Mouse (Mus musculus): Measurements from ENCODE around the gene Dnajb4. TPM values are rescaled to one million over a fixed set of nuclear protein-coding genes. Genes with fewer than 3 reads are reported as not detected.
"Not testable (repeated sequence)": the region's sequence is repeated elsewhere in the genome, so short reads cannot be mapped to it uniquely, and the experiment has no call there.

Dnajb4 gene
- polyA plus RNA-seq (2015; fragmentation: Nextera tagmentation; extraction: Ambion mirVana) = 35.2 and 46.3 TPM in 2 replicates

DNA sequence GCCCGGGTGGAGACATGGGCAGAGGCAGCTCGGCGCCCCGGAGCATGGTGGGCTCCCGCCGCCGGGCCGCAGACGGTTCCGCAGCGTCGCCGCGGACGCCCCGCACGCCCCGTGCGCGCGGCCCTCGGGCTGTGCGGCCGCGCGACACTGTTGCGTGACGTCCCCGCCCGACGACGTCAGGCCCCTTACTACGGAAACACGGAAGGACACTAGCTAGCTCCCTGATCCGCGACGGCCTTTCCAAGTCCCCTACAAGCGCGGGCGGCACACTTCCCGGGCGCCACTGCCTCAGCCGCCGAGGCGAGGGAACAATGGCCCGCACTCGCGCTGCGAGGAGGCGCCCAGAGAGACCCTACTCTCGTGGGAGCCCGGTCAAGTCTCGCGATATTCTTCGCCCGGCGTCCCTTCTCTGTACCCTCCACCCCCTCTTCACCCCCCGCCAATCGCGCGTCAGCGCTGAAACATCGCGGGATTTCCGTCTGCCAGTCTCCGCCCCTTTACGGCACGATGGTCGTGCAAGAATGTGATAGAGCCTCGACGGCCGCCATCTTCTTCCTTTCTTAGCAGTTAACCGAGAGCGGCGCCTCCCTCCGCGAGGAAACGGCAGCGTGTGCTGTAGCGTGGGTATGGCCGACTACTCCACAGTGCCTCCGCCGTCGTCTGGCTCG, at the start of gene Dnajb4, which contains the start of gene Fubp1:
Dnajb4 (minus strand) TSS at position 336 of the 668 bp plus-strand sequence.
Fubp1 (plus strand) TSS at position 456 of the 668 bp plus-strand sequence.
- peak; percentile 92 for ATAC-seq (ENCODE audit: low read depth)
- Histone ChIP-seq H3K36me3 (peaks cover 20% of the 10 kb centered on the region; the same call in 1 of the 2 replicates), H3K27me3 (no peaks in the 10 kb centered on the region), H3K4me2 (peak within 1 kb of the TSS; percentile 91), H3K4me1 (replicated peaks) (peaks cover 40% of the 10 kb centered on the region), H3K27ac (peak within 1 kb of the TSS; percentile 98), H3K9ac (peak within 1 kb of the TSS; percentile 99), H3K4me3 (replicated peaks) (peak within 1 kb of the TSS; percentile 98), H3K9me3 (replicated peaks) (no peaks in the 10 kb centered on the region)
- peak; percentile 100 for DNase-seq
- under 1% methylated on average over 85 of the region's 85 CpGs for WGBS (ENCODE audit: insufficient replicate concordance)

DNA sequence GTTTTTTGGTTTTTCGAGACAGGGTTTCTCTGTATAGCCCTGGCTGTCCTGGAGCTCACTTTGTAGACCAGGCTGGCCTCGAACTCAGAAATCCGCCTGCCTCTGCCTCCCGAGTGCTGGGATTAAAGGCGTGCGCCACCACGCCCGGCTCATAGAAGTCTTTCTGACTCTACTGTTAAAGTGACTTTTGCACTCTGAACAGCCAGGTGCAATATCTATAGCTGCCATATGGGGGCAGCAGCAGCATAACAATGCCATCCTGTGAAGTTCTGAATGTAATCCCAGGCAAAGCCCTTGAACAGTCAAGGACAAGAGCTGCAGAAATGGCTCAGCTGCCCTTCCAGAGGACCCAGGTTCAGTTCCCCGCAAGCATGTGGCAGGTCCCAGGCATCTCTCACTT, 49.3 kb upstream of the Dnajb4 start:
- H3K4me2 ChIP-seq; H3K36me3 ChIP-seq; H3K4me3 ChIP-seq (replicated peaks); H3K27ac ChIP-seq; H3K9me3 ChIP-seq (replicated peaks); H3K9ac ChIP-seq: not testable (repeated sequence)
- Histone ChIP-seq H3K4me1 (replicated peaks) (peaks cover 14% of the 10 kb centered on the region), H3K27me3 (peaks cover 42% of the 10 kb centered on the region)
- peak; percentile 38 for DNase-seq
- ATAC-seq (ENCODE audit: low read depth) = peak; percentile 58
- WGBS (ENCODE audit: insufficient replicate concordance) = 22% methylated on average over 8 of the region's 9 CpGs

DNA sequence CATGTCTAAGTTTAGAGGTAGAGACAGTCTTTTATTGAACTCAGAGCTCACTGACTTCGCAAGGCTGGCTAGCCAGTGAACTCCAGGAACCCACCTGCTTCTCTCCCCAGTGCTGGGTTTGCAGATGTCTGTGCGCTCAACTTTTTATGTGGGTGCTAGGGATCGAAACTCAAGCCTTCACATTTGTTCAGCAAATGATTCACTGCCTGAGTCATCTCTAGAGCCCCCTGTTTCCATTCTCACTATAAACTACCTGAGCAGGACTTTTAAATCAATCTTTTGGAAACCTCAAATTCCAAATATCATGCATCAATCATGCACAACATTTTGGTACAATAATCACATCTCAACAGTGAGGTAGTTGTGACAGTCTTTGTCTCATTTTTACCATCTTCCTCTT, 47.4 kb upstream of the Dnajb4 start:
- H3K36me3 ChIP-seq = no peaks in the 10 kb centered on the region
- no peak overlapping the region for H3K9ac ChIP-seq
- 68% methylated on average over 3 of the region's 3 CpGs for WGBS (ENCODE audit: insufficient replicate concordance)
- no peak overlapping the region for H3K4me2 ChIP-seq
- no peak overlapping the region for H3K4me3 ChIP-seq (replicated peaks)
- DNase-seq (no peak), ATAC-seq (ENCODE audit: low read depth) (no peak)
- H3K27me3 ChIP-seq = peaks cover 23% of the 10 kb centered on the region
- no peak overlapping the region for H3K27ac ChIP-seq
- H3K4me1 ChIP-seq (replicated peaks) = peaks cover 12% of the 10 kb centered on the region
- no peaks in the 10 kb centered on the region for H3K9me3 ChIP-seq (replicated peaks)

DNA sequence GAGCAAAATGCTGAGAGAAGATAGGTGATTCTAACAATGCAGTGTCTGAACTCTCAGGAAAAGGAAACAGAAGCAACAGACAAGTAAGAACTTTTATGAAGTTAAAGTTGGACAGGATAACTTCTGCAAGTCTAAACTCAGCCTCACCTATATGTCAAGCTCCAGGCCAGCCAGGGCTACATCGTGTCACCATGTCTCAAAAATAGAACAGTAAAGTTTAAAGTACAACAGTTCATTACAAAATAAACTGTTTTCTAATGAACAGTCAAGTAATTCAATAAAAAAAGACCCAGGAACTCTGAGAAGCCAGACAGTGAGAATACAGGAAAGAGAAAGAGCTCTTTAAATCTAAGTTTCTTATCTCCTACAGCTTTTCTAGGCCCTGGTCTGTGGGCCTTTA, 40.4 kb upstream of the Dnajb4 start:
- H3K4me2 ChIP-seq = no peak overlapping the region
- no peak for ATAC-seq (ENCODE audit: low read depth)
- H3K36me3 ChIP-seq = no peaks in the 10 kb centered on the region
- no peaks in the 10 kb centered on the region for H3K9me3 ChIP-seq (replicated peaks)
- DNase-seq = no peak
- WGBS (ENCODE audit: insufficient replicate concordance) = 62% methylated on average over 1 of the region's 1 CpGs
- no peak overlapping the region for H3K4me3 ChIP-seq (replicated peaks)
- no peak overlapping the region for H3K9ac ChIP-seq
- no peaks in the 10 kb centered on the region for H3K27me3 ChIP-seq
- H3K4me1 ChIP-seq (replicated peaks) = no peaks in the 10 kb centered on the region
- no peak overlapping the region for H3K27ac ChIP-seq

DNA sequence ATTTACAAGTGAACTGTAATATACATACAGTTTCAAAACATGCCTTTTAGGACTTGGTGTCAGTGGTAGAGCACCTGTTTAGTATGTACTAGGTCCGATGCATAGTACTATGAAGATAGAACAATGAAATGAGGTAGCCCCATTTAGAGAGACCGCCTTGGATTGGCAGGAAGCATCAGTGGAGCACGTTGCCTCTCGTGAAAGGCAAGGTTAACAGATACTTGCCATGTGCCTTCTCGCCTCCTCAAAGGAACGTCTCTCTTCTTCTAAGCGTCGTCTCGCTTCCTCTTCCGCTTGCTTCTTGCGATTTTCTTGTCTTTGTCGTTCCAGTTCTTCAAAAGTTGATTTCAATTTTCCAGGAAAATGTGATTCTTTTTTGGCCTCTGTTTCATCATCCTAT, 37.6 kb upstream of the Dnajb4 start:
- no peaks in the 10 kb centered on the region for H3K36me3 ChIP-seq
- no peak overlapping the region for H3K9ac ChIP-seq
- no peak overlapping the region for H3K4me2 ChIP-seq
- WGBS (ENCODE audit: insufficient replicate concordance) = 74% methylated on average over 12 of the region's 12 CpGs
- no peaks in the 10 kb centered on the region for H3K27me3 ChIP-seq
- no peak for DNase-seq
- H3K9me3 ChIP-seq (replicated peaks) = no peaks in the 10 kb centered on the region
- no peak for ATAC-seq (ENCODE audit: low read depth)
- no peak overlapping the region for H3K27ac ChIP-seq
- H3K4me1 ChIP-seq (replicated peaks) = no peaks in the 10 kb centered on the region
- H3K4me3 ChIP-seq (replicated peaks) = no peak overlapping the region

DNA sequence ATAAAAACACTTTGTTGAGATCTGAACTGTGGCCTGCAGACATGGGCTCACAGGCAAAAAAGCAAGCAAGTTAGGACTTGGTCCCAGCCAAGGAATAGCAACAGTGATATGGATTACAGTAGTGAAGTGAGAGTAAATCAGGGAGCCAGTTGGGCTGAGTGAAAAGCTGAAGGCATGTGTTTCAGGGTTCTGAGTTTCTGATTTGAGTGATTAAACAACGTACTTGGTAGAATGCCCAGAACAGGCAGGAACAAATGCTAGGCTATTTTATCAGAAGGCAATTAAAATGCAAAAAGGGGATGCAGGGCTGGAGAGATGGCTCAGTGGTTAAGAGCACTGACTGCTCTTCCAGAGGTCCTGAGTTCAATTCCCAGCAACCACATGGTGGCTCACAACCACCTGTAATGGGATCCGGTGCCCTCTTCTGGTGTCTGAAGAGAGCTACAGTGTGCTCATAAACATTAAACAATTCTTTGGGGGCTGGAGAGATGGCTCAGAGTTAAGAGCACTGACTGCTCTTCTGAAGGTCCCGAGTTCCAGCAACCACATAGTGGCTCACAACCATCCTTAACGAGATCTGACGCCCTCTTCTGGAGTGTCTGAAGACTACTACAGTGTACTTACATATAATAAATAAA, 35.3 kb upstream of the Dnajb4 start:
- Histone ChIP-seq H3K36me3 (no peaks in the 10 kb centered on the region), H3K9me3 (replicated peaks) (no peaks in the 10 kb centered on the region), H3K4me3 (replicated peaks) (no peak overlapping the region), H3K27ac (no peak overlapping the region), H3K27me3 (no peaks in the 10 kb centered on the region), H3K4me2 (no peak overlapping the region), H3K9ac (no peak overlapping the region), H3K4me1 (replicated peaks) (no peaks in the 10 kb centered on the region)
- no peak for ATAC-seq (ENCODE audit: low read depth)
- DNase-seq = no peak
- WGBS (ENCODE audit: insufficient replicate concordance) = 69% methylated on average over 5 of the region's 5 CpGs

DNA sequence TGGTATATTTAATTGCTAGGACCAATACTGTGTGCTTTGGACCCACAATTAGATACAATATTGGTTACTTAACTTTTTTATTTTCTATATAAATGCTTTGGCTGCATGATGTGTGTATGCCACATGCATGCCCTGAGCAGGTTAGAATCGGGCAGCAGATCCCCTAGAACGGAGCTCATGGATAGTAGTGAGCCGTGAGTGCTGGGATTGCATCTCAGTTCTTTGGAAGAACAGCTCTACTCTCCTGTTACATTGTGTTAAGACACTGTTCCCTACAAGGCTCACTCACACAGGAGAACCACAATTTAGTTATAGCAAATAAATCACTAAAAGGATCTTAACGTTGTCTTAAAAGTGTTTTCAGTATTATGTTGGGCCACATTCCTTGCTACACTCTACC, 33.2 kb upstream of the Dnajb4 start:
- no peak overlapping the region for H3K4me3 ChIP-seq (replicated peaks)
- no peak overlapping the region for H3K9ac ChIP-seq
- H3K36me3 ChIP-seq = peaks cover 4% of the 10 kb centered on the region; the same call in 1 of the 2 replicates
- no peaks in the 10 kb centered on the region for H3K4me1 ChIP-seq (replicated peaks)
- no peaks in the 10 kb centered on the region for H3K9me3 ChIP-seq (replicated peaks)
- ATAC-seq (ENCODE audit: low read depth) = no peak
- no peaks in the 10 kb centered on the region for H3K27me3 ChIP-seq
- no peak overlapping the region for H3K27ac ChIP-seq
- no peak for DNase-seq
- WGBS (ENCODE audit: insufficient replicate concordance) = 70% methylated on average over 4 of the region's 4 CpGs
- no peak overlapping the region for H3K4me2 ChIP-seq

DNA sequence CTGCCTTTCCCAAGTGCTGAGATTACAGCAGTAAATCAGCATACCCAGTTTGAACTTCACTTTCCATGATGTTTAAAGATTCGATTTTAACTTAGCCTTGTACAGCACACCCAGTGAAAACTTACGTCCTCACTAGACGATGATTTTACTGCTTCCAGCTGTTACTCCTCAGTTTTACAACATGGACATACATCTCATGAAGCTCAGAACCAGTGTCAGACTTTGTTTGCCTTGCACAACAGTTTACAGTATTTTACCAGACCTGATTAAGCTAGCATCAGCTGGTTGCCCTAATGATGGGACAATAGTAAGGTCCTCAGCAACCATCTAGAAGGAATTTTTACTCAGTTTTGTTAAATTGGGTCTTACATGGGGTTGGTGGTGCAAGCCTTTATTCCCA, 31.0 kb upstream of the Dnajb4 start:
- no peaks in the 10 kb centered on the region for H3K27me3 ChIP-seq
- H3K4me3 ChIP-seq (replicated peaks) = no peak overlapping the region
- H3K36me3 ChIP-seq = peaks cover 18% of the 10 kb centered on the region
- no peaks in the 10 kb centered on the region for H3K9me3 ChIP-seq (replicated peaks)
- DNase-seq (no peak), ATAC-seq (ENCODE audit: low read depth) (no peak)
- no peak overlapping the region for H3K4me2 ChIP-seq
- H3K9ac ChIP-seq = no peak overlapping the region
- no peak overlapping the region for H3K27ac ChIP-seq
- 71% methylated on average over 3 of the region's 3 CpGs for WGBS (ENCODE audit: insufficient replicate concordance)
- no peaks in the 10 kb centered on the region for H3K4me1 ChIP-seq (replicated peaks)

DNA sequence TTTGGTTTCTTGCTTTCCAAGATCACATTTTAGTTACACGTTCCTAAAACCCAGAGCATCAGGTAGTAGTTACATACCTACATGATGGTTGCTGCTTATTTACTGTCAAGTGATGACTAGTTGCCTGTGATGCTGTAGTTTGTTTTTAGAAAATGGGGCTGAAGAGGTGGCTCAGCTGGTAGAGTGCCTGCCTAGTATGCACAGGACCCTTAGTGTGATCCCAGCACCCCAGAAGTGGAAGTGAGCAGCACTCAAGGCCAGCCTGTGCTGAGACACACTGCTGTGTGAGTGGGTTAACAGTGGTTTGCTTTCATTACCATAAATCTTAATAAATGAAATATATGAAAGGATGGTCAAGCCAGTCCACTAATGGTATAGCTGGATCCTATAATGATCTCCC, 29.5 kb upstream of the Dnajb4 start:
- no peak overlapping the region for H3K27ac ChIP-seq
- no peak for ATAC-seq (ENCODE audit: low read depth)
- 91% methylated on average over 1 of the region's 1 CpGs for WGBS (ENCODE audit: insufficient replicate concordance)
- H3K27me3 ChIP-seq = no peaks in the 10 kb centered on the region
- H3K36me3 ChIP-seq = peaks cover 27% of the 10 kb centered on the region
- no peak overlapping the region for H3K4me3 ChIP-seq (replicated peaks)
- H3K4me1 ChIP-seq (replicated peaks) = no peaks in the 10 kb centered on the region
- H3K9me3 ChIP-seq (replicated peaks) = no peaks in the 10 kb centered on the region
- H3K9ac ChIP-seq = no peak overlapping the region
- DNase-seq = no peak
- no peak overlapping the region for H3K4me2 ChIP-seq

DNA sequence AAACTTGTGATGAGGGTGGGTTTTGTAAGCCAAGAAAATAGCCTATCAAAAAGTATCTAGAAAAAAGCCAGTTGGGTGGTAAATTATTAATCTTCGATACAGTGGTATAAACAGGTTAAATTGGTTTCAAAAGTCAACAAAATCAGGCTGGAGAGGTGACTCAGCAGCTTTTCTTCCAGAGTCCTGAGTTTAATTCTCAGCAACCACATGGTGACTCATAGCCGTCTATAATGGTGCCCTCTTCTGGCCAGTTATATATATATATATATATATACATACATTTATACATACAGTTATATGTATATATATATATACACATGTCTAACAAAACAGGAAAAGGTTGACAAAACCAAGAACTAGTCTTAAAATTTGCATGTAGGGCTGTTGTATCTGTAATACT, 28.7 kb upstream of the Dnajb4 start:
- Histone ChIP-seq H3K27me3 (no peaks in the 10 kb centered on the region), H3K4me2 (no peak overlapping the region), H3K4me1 (replicated peaks) (no peaks in the 10 kb centered on the region), H3K4me3 (replicated peaks) (no peak overlapping the region), H3K36me3 (peaks cover 30% of the 10 kb centered on the region), H3K27ac (no peak overlapping the region), H3K9me3 (replicated peaks) (no peaks in the 10 kb centered on the region), H3K9ac (no peak overlapping the region)
- ATAC-seq (ENCODE audit: low read depth) = peak; percentile 61
- 36% methylated on average over 2 of the region's 2 CpGs for whole genome bisulfite sequencing (ENCODE audit: insufficient replicate concordance)
- no peak for DNase-seq

DNA sequence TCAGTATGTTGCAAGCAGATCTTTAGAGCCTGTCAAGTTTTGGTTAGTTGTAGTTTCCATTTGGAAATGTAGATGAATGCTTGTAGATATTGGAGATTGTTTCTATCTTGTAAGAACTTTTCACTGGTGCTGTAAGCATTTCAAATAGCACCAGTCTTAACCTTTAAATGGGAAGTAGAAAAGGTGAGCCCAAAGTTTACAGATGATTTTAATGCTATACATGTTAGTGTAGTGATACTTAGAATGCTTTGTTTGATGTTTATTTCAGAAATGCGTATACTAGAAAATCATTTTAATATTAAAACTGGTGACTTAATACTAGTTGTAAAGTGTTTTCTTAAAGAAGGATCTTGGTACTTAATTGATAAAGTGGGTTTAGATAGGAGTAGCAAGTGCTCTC, 25.7 kb upstream of the Dnajb4 start:
- H3K9ac ChIP-seq = no peak overlapping the region
- peaks cover 9% of the 10 kb centered on the region for H3K4me1 ChIP-seq (replicated peaks)
- H3K4me3 ChIP-seq (replicated peaks) = no peak overlapping the region
- H3K27ac ChIP-seq = no peak overlapping the region
- H3K4me2 ChIP-seq = no peak overlapping the region
- WGBS (ENCODE audit: insufficient replicate concordance) = 92% methylated on average over 1 of the region's 1 CpGs
- DNase-seq = no peak
- no peak for ATAC-seq (ENCODE audit: low read depth)
- H3K27me3 ChIP-seq = no peaks in the 10 kb centered on the region
- peaks cover 52% of the 10 kb centered on the region for H3K36me3 ChIP-seq
- H3K9me3 ChIP-seq (replicated peaks) = no peaks in the 10 kb centered on the region

DNA sequence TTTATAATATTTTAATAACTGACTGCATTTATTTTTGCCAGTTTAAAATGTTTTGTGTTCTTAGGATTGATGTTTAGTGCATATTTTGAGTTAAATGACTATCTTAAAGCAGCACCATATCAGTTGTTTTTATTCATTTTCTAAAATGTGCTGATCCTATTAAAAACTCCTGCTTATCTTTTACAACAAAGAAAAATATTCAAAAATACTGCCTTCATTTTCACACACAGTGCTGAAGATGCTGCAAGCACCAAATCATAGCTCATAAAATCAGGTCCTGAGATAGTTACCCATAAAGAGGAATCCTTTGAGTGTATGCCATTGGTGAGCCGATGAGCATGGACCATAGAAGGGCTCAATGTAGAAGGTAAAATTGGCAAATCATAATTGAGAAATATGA, 25.1 kb upstream of the Dnajb4 start:
- Histone ChIP-seq H3K36me3 (peaks cover 58% of the 10 kb centered on the region), H3K9me3 (replicated peaks) (no peaks in the 10 kb centered on the region), H3K4me3 (replicated peaks) (no peak overlapping the region), H3K4me1 (replicated peaks) (peaks cover 12% of the 10 kb centered on the region), H3K4me2 (no peak overlapping the region), H3K27ac (no peak overlapping the region), H3K27me3 (no peaks in the 10 kb centered on the region), H3K9ac (no peak overlapping the region)
- DNase-seq (no peak), ATAC-seq (ENCODE audit: low read depth) (no peak)
- 95% methylated on average over 1 of the region's 1 CpGs for WGBS (ENCODE audit: insufficient replicate concordance)

Measured in liver, embryonic 13.5 days (tissue).